Mouse (Mus musculus) limb, embryonic 14.5 days (tissue): Measurements from ENCODE around the gene Gm10073. TPM values are rescaled to one million over a fixed set of nuclear protein-coding genes. Genes with fewer than 3 reads are reported as not detected.

Source experiments
- ATAC-seq: fragments of 200-750 bp; cut with Nextera tagmentation; 2 replicates; pipeline ENCODE4 v1.8.0; 2017; ENCODE audit warnings: low read depth, moderate number of reproducible peaks, moderate TSS enrichment; ENCODE audit not compliant: low FRiP score
- DNase-seq: peaks from one replicate; pipeline ENCODE4 v3.0.0-alpha.2; 2015; ENCODE audit warnings: low spot score
- H3K27ac ChIP-seq: fragments of 300-500 bp; sonication (generic); replicated peaks from 2 replicates; pipeline ENCODE4 v1.5.1; 2014; ENCODE audit warnings: low read depth, mild to moderate bottlenecking, low read length, moderate library complexity, mixed read lengths
- H3K27me3 ChIP-seq: fragments of 300-500 bp; sonication (generic); 2 replicates; pipeline ENCODE4 v1.6.1; 2014; ENCODE audit warnings: low read length, mixed read lengths; ENCODE audit not compliant: control insufficient read depth, insufficient read depth
- H3K36me3 ChIP-seq: fragments of 300-500 bp; sonication (generic); 2 replicates; pipeline ENCODE4 v1.6.1; 2014; ENCODE audit warnings: mild to moderate bottlenecking, low read length, moderate library complexity, mixed read lengths; ENCODE audit not compliant: control insufficient read depth, insufficient read depth
- H3K4me1 ChIP-seq: fragments of 300-500 bp; sonication (generic); 2 replicates; pipeline ENCODE4 v1.6.1; 2014; ENCODE audit warnings: antibody characterized with exemption, low read length, mixed read lengths; ENCODE audit not compliant: control insufficient read depth, insufficient read depth
- H3K4me2 ChIP-seq: fragments of 300-500 bp; sonication (generic); replicated peaks from 2 replicates; pipeline ENCODE4 v1.6.1; 2014; ENCODE audit warnings: low read depth, mild to moderate bottlenecking, low read length, moderate library complexity; ENCODE audit not compliant: severe bottlenecking
- H3K4me3 ChIP-seq: fragments of 300-500 bp; sonication (generic); replicated peaks from 2 replicates; pipeline ENCODE4 v1.5.1; 2014; ENCODE audit warnings: low read length
- H3K9ac ChIP-seq: fragments of 300-500 bp; sonication (generic); 2 replicates; pipeline ENCODE4 v1.6.1; 2014; ENCODE audit warnings: mild to moderate bottlenecking, low read depth, low read length, moderate library complexity; ENCODE audit not compliant: severe bottlenecking
- H3K9me3 ChIP-seq: fragments of 300-500 bp; sonication (generic); 2 replicates; pipeline ENCODE4 v1.6.1; 2016; ENCODE audit warnings: low read length; ENCODE audit not compliant: control insufficient read depth
- POLR2A ChIP-seq: fragments of 200-500 bp; IDR thresholded peaks from 2 replicates; pipeline ENCODE4 v1.8.0; 2012; ENCODE audit warnings: inconsistent platforms, mild to moderate bottlenecking, moderate library complexity, borderline replicate concordance; ENCODE audit not compliant: insufficient read depth, insufficient read length; ENCODE audit errors: extremely low read depth
- WGBS: fragments of 180-500 bp; shearing (Covaris S2); extraction: QIAGEN DNeasy Blood & Tissue Kit; methylation state at CpG from one replicate; pipeline ENCODE4 v1.1.7; 2014; 5-methylcytosine and 5-hydroxymethylcytosine counted together
- polyA plus RNA-seq, 2 experiments: library from polyadenylated mRNA; depleted of rRNA in 1 of 2; stranded (reverse) in 1 of 2; unstranded in 1 of 2; fragments of >200 nt; fragmentation: Nextera tagmentation in 1 of 2; extraction: Ambion mirVana in 1 of 2; gene quantifications; 2 replicates each; pipeline versions ENCODE4 v1.2.1 to v1.2.3; 2012 to 2014

Gm10073 gene
- polyA plus RNA-seq, 2 experiments = 15.2 to 27.8 TPM

GRCm38 (mm10) chr8:106586896-106587295 is 13.6 kb upstream of the Gm10073 start:
- DNase-seq (no peak), ATAC-seq (no peak)
- Histone ChIP-seq H3K9me3 (no peaks in the 10 kb centered on the region; the same call in 1 of the 2 replicates), H3K4me1 (no peaks in the 10 kb centered on the region), H3K4me3 (no peak overlapping the region), H3K4me2 (no peak overlapping the region), H3K27ac (no peak overlapping the region), H3K27me3 (no peaks in the 10 kb centered on the region), H3K9ac (no peak overlapping the region), H3K36me3 (no peaks in the 10 kb centered on the region)
- TF ChIP-seq POLR2A = no peak
- 89% methylated on average over 8 of the region's 8 CpGs for WGBS

- no peaks in the 10 kb centered on the region for H3K27me3 ChIP-seq
- no peak overlapping the region for H3K27ac ChIP-seq
- DNase-seq = no peak
- H3K4me3 ChIP-seq = no peak overlapping the region
- H3K4me2 ChIP-seq = no peak overlapping the region
- no peak for ATAC-seq
- no peak for TF ChIP-seq POLR2A
- WGBS = 89% methylated on average over 3 of the region's 3 CpGs
- no peaks in the 10 kb centered on the region; the same call in 1 of the 2 replicates for H3K9me3 ChIP-seq
- H3K36me3 ChIP-seq = no peaks in the 10 kb centered on the region
- H3K9ac ChIP-seq = no peak overlapping the region
- no peaks in the 10 kb centered on the region for H3K4me1 ChIP-seq
Measured at GRCm38 (mm10) chr8:106585671-106586037, 12.4 kb upstream of the Gm10073 start.

DNA sequence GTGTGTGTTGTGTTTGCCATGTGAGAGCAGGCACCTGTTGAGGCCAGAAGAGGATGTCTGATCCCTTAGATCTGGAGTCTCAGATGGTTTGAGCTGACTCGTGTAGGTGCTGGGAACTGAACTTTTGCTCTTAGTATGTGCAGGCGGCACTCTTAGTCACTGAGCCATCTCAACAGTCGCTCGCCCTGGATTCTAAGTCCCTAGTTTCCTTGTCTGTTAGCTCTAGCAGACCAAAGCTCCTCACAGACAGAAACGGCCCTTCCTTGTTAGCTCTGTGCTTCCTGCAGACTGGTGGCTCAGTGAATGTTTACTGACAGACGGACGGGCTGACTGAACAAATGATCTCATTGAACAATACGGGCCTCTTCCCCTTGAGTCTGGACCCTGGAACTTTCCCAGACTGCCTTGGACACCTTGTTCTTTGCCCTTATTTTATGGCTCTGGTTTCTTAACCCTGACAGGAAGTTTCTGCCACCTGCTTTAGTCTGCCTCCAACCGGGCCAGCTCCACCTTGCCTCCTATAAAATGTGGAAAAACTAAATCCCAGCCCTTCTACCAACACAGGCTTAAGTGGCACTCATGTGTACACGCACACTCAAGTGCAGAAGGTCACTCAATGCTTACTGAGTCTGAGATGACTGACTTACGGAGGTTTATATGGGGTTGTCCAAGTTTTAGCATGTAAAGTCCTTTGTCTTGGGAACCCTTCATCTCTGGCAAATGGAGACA is 11.8 kb upstream of the Gm10073 start:
- Histone ChIP-seq H3K4me2 (no peak overlapping the region), H3K27me3 (no peaks in the 10 kb centered on the region), H3K4me1 (no peaks in the 10 kb centered on the region), H3K27ac (no peak overlapping the region), H3K4me3 (no peak overlapping the region), H3K9ac (no peak overlapping the region), H3K9me3 (no peaks in the 10 kb centered on the region; the same call in 1 of the 2 replicates), H3K36me3 (no peaks in the 10 kb centered on the region)
- ATAC-seq (no peak), DNase-seq (no peak)
- TF ChIP-seq POLR2A = no peak
- 51% methylated on average over 11 of the region's 11 CpGs for WGBS

DNA sequence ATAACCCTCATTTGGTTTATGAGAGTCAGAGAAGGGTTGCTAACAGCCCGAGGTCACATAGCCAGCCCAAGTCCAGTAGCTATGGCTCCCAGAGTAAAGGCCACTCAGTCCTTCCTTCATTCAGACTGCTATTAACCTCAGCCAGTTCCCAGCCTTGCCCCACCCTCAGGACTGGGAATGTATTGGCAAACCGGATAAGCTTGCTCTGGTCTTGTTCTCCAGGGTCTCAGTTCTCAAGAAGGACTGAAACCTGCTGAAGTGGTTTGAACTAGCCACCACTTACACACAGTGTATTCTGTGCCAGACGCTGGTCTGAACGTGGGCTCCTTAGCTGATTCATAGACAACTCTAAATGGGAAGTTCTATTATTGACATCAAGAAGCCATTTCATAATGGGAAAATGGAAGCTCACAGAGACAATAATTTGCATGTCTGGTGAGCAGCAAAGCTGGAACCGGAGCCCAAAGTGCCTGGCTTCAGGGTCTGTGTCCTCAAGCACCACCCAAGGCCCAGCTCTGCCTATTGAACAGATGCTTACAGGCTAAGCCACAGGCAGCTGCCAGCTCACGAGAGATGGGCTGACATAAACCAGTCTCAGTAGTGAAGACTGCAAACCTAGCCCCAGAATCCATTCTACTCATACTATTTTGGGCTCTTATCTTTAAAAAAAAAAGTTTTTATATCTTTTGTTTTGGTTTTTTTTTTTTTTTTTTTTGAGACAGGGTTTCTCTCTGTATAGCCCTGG is 8.3 kb upstream of the Gm10073 start:
- no peak overlapping the region for H3K9ac ChIP-seq
- H3K4me3 ChIP-seq = no peak overlapping the region
- no peaks in the 10 kb centered on the region for H3K36me3 ChIP-seq
- H3K4me1 ChIP-seq = no peaks in the 10 kb centered on the region
- no peaks in the 10 kb centered on the region for H3K27me3 ChIP-seq
- TF ChIP-seq POLR2A = no peak
- H3K27ac ChIP-seq = no peak overlapping the region
- H3K9me3 ChIP-seq = no peaks in the 10 kb centered on the region; the same call in 1 of the 2 replicates
- no peak for DNase-seq
- H3K4me2 ChIP-seq = no peak overlapping the region
- no peak for ATAC-seq
- WGBS = 64% methylated on average over 6 of the region's 6 CpGs

- no peak for TF ChIP-seq POLR2A
- DNase-seq (no peak), ATAC-seq (no peak)
- Histone ChIP-seq H3K36me3 (no peaks in the 10 kb centered on the region), H3K27ac (no peak overlapping the region), H3K4me3 (no peak overlapping the region), H3K4me1 (no peaks in the 10 kb centered on the region), H3K9ac (no peak overlapping the region), H3K4me2 (no peak overlapping the region), H3K9me3 (no peaks in the 10 kb centered on the region; the same call in 1 of the 2 replicates), H3K27me3 (no peaks in the 10 kb centered on the region)
- 47% methylated on average over 2 of the region's 2 CpGs for WGBS
Measured at GRCm38 (mm10) chr8:106579510-106579909, 6.2 kb upstream of the Gm10073 start.
